Mouse (Mus musculus): ENCODE measurements around the gene Phactr3. TPM values are rescaled to one million over a fixed set of nuclear protein-coding genes. Genes with fewer than 3 reads are reported as not detected.
"Not testable (repeated sequence)": the region's sequence is repeated elsewhere in the genome, so short reads cannot be mapped to it uniquely, and the experiment has no call there.

Phactr3 gene
- total RNA-seq (2012; rRNA removed) = 1.1 and 1.2 TPM in 2 replicates

- no peaks in the 10 kb centered on the region for H3K9me3 ChIP-seq (ENCODE audit: control insufficient read depth, insufficient read depth, low read depth, low read length)
- TF ChIP-seq ZNF384 (IDR thresholded peaks at IDR 0.05; ENCODE audit: low read depth, low read length) (no peak), MAFK (IDR thresholded peaks at IDR 0.05; ENCODE audit: insufficient read depth, low read depth, low read length) (no peak), HCFC1 (IDR thresholded peaks at IDR 0.05; ENCODE audit: borderline replicate concordance, insufficient read depth, low read length) (no peak), CHD2 (IDR thresholded peaks at IDR 0.05; ENCODE audit: low read depth, low read length) (no peak), ZC3H11A (IDR thresholded peaks at IDR 0.05; ENCODE audit: borderline replicate concordance, low read depth, low read length) (no peak)
- H3K27ac ChIP-seq (ENCODE audit: insufficient read depth, low read depth, low read length, poor library complexity, severe bottlenecking) = no peak within 1 kb of the TSS
- peak within 1 kb of the TSS; percentile 71 to 72 for H3K4me3 ChIP-seq (ENCODE audit: insufficient read depth in 1 of 2, low read depth in 1 of 2, low read length in 2 of 2, poor library complexity in 1 of 2, severe bottlenecking in 1 of 2)
- no peak within 1 kb of the TSS for H3K9ac ChIP-seq (ENCODE audit: insufficient read depth, low read depth, low read length, poor library complexity, severe bottlenecking)
- DNase-seq (ENCODE audit: low read depth, low spot score) = no peak
- H3K4me1 ChIP-seq (ENCODE audit: control insufficient read depth in 2 of 2, insufficient read depth in 2 of 2, low read length in 2 of 2, poor library complexity in 1 of 2) = peaks cover 0 to 9% of the 10 kb centered on the region in 2 experiments; a peak in 2 of 4 replicates
- in situ Hi-C loops (cut with MboI; ENCODE audit: low sequenced_read_pairs in 2 of 2, unreplicated experiment in 2 of 2) = no loop called here
- no peaks in the 10 kb centered on the region for H3K36me3 ChIP-seq (ENCODE audit: control insufficient read depth, insufficient read depth, low read length, poor library complexity, severe bottlenecking)
Observed at GRCm38 (mm10) chr2:178118801-178119560, at the start of gene Phactr3. Gene Phactr3 (plus strand): TSS chr2:178118975.

GRCm38 (mm10) chr2:178078166-178078717, 40.5 kb upstream of the Phactr3 start, which contains the start of gene Zfp931:
Gene Zfp931 (minus strand): TSS chr2:178078476.
- Histone ChIP-seq H3K9ac (ENCODE audit: insufficient read depth, low read depth, low read length, poor library complexity, severe bottlenecking) (peak within 1 kb of the TSS; percentile 48), H3K4me3 (ENCODE audit: insufficient read depth in 1 of 2, low read depth in 1 of 2, low read length in 2 of 2, poor library complexity in 1 of 2, severe bottlenecking in 1 of 2) (peak within 1 kb of the TSS; percentile 43 to 65; a peak in 2 of 4 replicates)
- H3K27ac ChIP-seq (ENCODE audit: insufficient read depth, low read depth, low read length, poor library complexity, severe bottlenecking); in situ Hi-C loops (cut with MboI; ENCODE audit: low sequenced_read_pairs in 2 of 2, unreplicated experiment in 2 of 2); H3K9me3 ChIP-seq (ENCODE audit: control insufficient read depth, insufficient read depth, low read depth, low read length); H3K4me1 ChIP-seq (ENCODE audit: control insufficient read depth in 2 of 2, insufficient read depth in 2 of 2, low read length in 2 of 2, poor library complexity in 1 of 2); DNase-seq (ENCODE audit: low read depth, low spot score); H3K36me3 ChIP-seq (ENCODE audit: control insufficient read depth, insufficient read depth, low read length, poor library complexity, severe bottlenecking): not testable (repeated sequence)

DNA sequence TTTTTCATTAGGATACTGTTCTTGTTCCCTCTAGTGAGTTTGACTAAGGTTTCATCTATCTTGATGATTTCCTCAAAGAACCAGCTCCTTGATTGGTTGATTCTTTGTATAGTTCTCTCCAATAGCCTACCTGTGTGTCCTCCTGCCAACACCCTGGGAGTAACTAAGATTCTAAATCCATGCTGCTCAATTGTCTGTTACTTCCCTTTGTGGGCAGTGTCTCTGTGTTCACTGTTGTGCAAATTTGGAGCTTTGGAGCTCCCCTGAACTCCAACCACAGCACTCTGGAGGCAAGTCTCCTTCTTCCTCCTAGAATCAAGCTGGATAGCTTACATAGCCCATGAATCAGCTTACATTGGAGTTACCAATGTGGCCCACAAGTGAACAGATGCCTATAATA, 29.2 kb upstream of the Phactr3 start:
- DNase-seq (ENCODE audit: low read depth, low spot score) = no peak
- Histone ChIP-seq H3K36me3 (ENCODE audit: control insufficient read depth, insufficient read depth, low read length, poor library complexity, severe bottlenecking) (no peaks in the 10 kb centered on the region), H3K9ac (ENCODE audit: insufficient read depth, low read depth, low read length, poor library complexity, severe bottlenecking) (no peak overlapping the region), H3K9me3 (ENCODE audit: control insufficient read depth, insufficient read depth, low read depth, low read length) (no peaks in the 10 kb centered on the region), H3K4me3 (ENCODE audit: insufficient read depth in 1 of 2, low read depth in 1 of 2, low read length in 2 of 2, poor library complexity in 1 of 2, severe bottlenecking in 1 of 2) (no peak overlapping the region), H3K27ac (ENCODE audit: insufficient read depth, low read depth, low read length, poor library complexity, severe bottlenecking) (no peak overlapping the region), H3K4me1 (ENCODE audit: control insufficient read depth in 2 of 2, insufficient read depth in 2 of 2, low read length in 2 of 2, poor library complexity in 1 of 2) (no peaks in the 10 kb centered on the region)
- TF ChIP-seq CHD2 (IDR thresholded peaks at IDR 0.05; ENCODE audit: low read depth, low read length) (no peak), MAFK (IDR thresholded peaks at IDR 0.05; ENCODE audit: insufficient read depth, low read depth, low read length) (no peak), HCFC1 (IDR thresholded peaks at IDR 0.05; ENCODE audit: borderline replicate concordance, insufficient read depth, low read length) (no peak), ZNF384 (IDR thresholded peaks at IDR 0.05; ENCODE audit: low read depth, low read length) (no peak), ZC3H11A (IDR thresholded peaks at IDR 0.05; ENCODE audit: borderline replicate concordance, low read depth, low read length) (no peak)
- in situ Hi-C loops (cut with MboI; ENCODE audit: low sequenced_read_pairs in 2 of 2, unreplicated experiment in 2 of 2) = no loop called here

DNA sequence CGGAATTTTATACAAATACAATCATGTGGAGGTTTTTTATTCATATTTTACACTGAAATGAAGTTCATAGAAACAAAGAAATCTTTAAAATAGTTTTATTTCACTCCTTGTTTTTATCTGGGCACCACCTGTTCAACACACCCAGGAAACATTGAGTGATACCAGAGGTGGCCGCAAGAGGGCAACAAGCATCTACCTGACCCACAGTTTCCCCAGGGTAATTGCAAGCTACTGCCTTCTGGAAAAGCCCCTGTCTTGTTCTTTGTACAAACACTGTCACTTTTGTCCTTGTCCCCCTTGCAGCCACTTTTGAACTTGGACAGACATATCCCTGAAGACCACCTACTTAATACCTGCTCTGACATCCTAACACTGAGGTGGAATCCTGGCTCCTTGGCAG, 20.8 kb upstream of the Phactr3 start:
- in situ Hi-C loops (cut with MboI; ENCODE audit: low sequenced_read_pairs in 2 of 2, unreplicated experiment in 2 of 2) = no loop called here
- Histone ChIP-seq H3K36me3 (ENCODE audit: control insufficient read depth, insufficient read depth, low read length, poor library complexity, severe bottlenecking) (no peaks in the 10 kb centered on the region), H3K9me3 (ENCODE audit: control insufficient read depth, insufficient read depth, low read depth, low read length) (no peaks in the 10 kb centered on the region), H3K4me1 (ENCODE audit: control insufficient read depth in 2 of 2, insufficient read depth in 2 of 2, low read length in 2 of 2, poor library complexity in 1 of 2) (no peaks in the 10 kb centered on the region), H3K9ac (ENCODE audit: insufficient read depth, low read depth, low read length, poor library complexity, severe bottlenecking) (no peak overlapping the region), H3K27ac (ENCODE audit: insufficient read depth, low read depth, low read length, poor library complexity, severe bottlenecking) (no peak overlapping the region), H3K4me3 (ENCODE audit: insufficient read depth in 1 of 2, low read depth in 1 of 2, low read length in 2 of 2, poor library complexity in 1 of 2, severe bottlenecking in 1 of 2) (no peak overlapping the region)
- no peak for DNase-seq (ENCODE audit: low read depth, low spot score)
- TF ChIP-seq ZNF384 (IDR thresholded peaks at IDR 0.05; ENCODE audit: low read depth, low read length) = no peak
- no peak for TF ChIP-seq CHD2 (IDR thresholded peaks at IDR 0.05; ENCODE audit: low read depth, low read length)
- TF ChIP-seq ZC3H11A (IDR thresholded peaks at IDR 0.05; ENCODE audit: borderline replicate concordance, low read depth, low read length) = peak; percentile 83; the same call in 1 of the 2 replicates
- no peak for TF ChIP-seq HCFC1 (IDR thresholded peaks at IDR 0.05; ENCODE audit: borderline replicate concordance, insufficient read depth, low read length)

Measured in ES-E14 (cell line).